Mouse (Mus musculus) left cerebral cortex, adult 9 months (tissue): ENCODE results near the gene Gpr155.
A peak's percentile ranks its signal among the peaks of the same experiment; 100 is the strongest.

Experiments used
- DNase-seq, 2 experiments: peaks; one replicate each; pipeline ENCODE4 v3.0.0; 2022; ENCODE audit warnings: low spot score in 2 of 2

Gene Gpr155

DNA sequence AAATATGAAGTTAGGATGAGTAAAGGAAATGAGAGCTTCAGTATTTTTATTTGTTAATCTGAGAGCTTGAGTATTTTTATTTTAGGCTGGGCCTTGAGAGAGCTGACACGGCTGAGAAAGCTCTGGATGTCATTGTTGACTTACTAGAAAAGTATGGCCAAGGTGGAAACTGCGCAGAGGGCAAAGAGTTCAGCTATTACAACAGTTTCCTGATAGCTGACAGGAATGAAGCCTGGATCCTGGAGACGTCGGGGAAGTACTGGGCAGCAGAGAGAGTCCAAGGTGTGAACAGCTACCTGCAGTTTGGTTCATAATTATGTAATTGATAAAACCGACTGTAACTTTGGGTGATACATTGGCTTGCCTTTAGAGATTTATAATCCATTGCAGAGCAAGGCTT, 67.2 kb downstream of the Gpr155 start:
- DNase-seq: no peak

DNA sequence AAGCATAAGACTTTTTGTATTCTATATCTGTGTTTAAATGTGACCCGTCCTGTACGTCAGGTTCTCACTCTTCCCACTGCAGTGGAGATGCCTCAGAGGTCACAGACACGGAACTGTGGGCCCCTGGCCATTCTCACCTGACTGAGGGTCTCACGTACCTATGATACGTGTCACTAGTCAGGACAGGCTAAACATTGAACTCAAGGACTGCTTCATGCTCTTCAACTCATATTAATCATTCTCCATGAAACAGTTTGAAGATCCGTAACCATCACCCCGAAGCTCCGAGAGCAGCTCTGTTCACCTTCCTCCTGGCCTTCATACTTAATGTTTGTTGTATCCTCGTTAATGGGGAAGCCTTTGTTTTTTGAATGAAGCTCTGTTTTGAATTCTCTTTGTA, 68.9 kb downstream of the Gpr155 start:
- DNase-seq: no peak

DNA sequence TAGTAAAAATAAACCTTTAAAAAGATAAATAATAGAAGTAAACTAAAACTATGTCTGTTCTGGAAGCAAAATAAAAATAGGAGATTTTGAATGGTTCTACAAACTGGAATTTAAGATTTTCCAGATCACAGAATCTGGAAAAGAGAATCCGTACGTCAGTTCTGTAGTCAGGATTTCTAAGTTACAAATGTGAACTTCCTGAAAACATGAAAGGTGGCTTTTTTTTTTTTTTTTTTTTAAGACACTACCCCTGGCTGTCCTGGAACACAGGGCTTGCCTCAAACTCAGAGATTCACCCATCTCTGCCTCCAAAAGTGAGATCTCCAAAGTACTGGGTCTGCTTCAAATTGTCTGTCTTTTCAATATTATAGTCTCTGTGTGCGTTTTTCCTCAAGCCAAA, 72.1 kb downstream of the Gpr155 start:
- no peak for DNase-seq

DNA sequence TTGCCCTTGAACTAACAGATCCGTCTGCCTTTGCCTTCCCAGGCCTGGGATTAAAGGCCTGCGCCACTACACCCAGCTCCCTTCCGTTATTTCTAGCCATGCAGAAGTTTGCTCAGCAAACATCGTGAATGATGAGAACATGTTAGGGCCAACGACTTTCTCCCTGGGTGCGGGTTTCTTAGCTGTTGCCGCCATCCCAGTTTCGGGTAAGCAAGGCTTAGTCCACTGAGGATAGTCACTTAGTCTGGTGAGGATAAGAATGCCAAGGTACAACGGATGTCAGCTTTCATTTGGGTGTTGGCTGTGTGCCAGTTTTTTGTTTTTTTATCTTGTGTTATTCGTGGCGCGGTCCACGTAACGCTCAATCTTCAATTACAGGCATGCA, 73.3 kb downstream of the Gpr155 start:
- DNase-seq: peak in 1 of 2 experiments; percentile 34

DNA sequence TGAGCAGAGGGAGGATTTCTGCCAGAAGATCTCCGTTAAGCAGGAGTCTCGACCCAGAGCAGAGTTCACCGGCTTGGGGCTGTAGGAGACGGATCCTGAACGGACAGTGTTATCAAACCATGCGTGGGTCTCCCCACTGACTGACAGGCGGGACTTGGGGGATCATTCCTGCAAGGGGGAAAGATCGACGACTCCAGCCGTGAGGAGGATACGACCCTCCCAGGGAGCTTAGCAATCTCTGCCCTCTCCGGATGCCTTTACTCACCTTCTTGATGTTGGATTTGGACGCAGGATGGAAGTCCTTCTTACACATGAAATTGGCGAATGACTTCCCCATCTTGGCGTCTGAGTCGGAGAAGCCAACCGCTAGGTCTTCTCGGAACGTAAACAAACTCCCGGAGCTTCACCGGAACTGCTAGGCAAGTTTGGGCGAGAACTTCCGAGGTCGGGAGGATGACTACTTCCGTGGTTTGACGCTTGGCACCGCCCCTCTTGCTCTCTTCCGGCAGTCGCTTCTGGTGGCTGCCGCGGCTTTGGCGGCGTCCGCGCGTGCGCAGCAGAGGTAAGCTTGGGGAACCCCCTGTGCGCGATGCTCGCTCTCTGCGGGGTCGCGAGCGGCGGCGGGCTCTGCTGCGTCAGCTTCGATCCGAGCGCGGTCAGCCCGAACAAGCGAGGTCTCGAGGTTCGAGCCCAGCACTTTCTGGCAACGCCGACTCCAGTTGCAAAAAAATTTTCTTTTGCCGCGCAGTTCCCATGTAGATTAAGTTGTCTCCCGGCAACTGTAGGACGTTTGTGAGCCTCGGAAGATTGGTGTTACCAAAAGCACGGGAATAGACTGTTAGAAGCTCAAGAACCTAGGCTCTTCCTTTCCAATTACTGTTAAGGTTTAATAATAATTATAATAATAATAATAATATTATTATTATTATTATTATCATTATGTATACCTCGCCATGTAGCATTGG, 73.9 kb downstream of the Gpr155 start, which contains the start of the genes Scrn3 and Cir1:
Gene Scrn3 (plus strand): TSS at position 450 of the 965 bp plus-strand sequence.
Gene Cir1 (minus strand): TSS at position 550 of the 965 bp plus-strand sequence.
- DNase-seq: peak; percentile 87 to 94

DNA sequence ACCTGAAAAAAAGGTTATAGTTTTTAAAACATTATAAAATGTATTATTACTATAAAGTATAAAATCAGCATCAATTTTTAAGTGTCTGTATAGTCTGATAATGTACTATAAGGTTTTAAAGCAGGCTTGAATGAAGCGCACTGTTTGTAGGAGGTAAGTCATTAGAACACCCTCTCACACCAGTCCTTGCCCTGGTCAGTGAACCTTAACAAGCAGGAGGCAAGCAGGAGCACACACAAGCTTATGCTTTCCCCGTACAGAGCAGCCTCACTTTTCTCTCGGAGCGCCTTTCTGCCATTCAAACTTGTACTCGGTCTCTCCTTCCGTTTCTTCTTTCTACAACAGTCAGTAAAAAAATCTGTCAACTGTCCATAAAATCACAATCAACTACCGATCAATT, 80.4 kb downstream of the Gpr155 start:
- DNase-seq: no peak

DNA sequence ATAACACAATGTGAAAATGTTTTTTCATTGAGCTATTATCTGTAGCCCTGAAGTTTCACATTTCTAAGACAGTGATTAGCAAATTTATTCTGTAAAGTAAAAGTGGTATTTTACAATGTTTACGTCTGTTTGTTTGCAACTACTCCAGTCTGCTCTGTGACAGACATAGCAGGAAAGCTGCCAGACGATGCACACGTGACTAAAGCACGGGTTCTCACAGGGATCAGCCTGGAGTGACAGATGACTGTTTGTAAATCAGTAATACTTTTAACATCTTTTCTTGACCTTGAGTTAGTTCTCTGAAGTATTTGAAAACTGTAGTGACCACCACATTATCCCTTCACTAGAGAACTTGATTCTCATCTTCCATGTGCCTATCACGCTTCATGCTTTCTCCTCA, 81.9 kb downstream of the Gpr155 start:
- no peak for DNase-seq

DNA sequence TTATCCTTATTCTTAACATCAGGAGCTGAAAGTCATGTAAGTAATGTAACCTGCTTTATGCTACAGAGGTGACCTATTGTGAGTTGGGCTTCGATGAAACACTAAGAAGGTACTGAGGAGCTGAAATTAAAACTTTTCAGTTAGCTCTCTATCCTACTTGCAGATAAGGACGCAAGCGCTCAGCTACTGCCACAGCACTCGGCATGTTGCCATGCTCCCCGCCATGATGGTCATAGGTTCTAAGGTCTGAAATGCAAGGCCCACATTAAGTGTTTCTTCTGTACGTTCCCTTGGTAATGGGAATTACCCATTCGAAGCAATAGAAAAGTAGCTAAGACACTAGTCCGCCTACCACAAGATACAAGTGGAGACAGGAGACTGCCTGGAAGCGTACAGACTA, 83.7 kb downstream of the Gpr155 start:
- DNase-seq: no peak

DNA sequence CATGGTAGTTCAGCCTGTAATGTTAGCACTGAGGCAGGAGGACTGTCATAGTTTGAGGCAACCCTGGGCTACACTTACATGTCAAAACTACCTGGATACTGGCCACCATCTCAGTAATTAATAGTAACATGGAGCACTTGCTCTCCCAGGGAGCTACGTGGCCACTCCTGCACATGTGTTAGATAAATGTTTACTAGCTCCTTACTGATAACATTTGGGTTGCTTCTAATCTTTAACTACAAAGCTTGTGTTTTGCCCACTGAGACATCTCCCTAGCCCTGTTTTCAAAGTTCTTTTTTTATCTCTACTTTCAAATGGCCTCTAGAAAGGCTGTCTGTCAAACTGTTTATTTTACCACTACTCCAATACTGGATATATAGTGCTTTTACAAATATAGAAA, 84.4 kb downstream of the Gpr155 start:
- no peak for DNase-seq

DNA sequence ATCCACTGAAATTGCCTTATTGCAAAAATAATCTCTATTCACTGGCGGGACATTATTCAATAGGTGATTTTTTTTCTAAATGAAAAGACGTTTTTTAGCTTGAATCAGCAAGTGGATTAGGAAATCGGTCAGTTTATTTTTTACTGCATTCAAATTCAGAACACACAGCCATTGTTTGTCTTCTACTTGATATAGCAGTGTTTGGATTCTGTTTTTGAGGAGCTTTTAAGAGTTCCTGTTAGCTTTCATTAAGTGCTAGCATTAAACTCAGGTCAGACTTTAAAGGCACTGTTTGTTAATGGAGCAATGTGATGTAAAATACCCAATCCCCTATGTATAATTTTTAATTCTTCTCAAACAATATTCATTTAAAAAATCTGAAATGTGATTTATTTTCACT, 87.5 kb downstream of the Gpr155 start:
- DNase-seq: no peak

DNA sequence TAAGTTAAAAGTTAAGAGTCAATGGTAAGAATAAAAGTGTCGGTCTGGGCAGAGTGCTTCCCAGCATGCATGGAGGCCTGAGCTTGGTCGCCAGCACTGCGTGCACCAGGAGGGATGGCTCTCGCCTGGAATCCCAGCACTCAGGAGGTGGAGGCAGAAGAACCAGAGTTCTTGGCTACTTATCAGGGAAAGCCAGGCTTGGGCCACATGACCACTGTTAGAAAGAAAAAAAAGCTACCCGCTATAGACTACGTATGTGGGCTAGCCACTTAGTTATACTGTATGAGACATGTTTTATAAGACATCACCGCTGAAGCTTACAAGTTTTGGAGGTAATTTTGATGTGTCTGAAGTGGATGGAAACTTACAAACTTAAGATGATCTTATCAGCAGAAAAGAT, 88.2 kb downstream of the Gpr155 start:
- DNase-seq: no peak

DNA sequence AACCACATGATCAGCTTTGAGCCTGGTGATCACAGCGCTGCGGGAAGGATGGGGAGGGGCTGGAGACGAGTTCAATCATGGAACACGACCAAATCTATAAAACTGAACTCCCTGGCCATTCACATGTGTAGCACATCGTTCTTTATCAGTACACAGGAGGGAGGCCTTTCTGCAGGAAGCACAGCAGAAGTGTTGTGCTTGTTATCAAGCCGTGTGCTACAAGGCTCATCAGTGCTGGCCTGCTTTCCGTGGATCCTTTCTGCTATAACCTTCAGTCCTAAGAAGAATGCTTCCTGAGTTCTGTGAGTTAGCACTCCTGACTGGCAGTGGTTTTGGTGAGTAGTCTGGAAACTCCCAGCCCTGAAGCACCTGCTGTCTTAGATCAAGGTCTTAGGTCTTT, 91.3 kb downstream of the Gpr155 start:
- DNase-seq: no peak
